Mouse (Mus musculus): ENCODE measurements at regions not wholly inside any gene's neighbourhood (a gene's known extent, or its start where the extent isn't known, plus 50 kb on each side); places are given as distances from the start of the nearest gene placed in this dataset.

DNA sequence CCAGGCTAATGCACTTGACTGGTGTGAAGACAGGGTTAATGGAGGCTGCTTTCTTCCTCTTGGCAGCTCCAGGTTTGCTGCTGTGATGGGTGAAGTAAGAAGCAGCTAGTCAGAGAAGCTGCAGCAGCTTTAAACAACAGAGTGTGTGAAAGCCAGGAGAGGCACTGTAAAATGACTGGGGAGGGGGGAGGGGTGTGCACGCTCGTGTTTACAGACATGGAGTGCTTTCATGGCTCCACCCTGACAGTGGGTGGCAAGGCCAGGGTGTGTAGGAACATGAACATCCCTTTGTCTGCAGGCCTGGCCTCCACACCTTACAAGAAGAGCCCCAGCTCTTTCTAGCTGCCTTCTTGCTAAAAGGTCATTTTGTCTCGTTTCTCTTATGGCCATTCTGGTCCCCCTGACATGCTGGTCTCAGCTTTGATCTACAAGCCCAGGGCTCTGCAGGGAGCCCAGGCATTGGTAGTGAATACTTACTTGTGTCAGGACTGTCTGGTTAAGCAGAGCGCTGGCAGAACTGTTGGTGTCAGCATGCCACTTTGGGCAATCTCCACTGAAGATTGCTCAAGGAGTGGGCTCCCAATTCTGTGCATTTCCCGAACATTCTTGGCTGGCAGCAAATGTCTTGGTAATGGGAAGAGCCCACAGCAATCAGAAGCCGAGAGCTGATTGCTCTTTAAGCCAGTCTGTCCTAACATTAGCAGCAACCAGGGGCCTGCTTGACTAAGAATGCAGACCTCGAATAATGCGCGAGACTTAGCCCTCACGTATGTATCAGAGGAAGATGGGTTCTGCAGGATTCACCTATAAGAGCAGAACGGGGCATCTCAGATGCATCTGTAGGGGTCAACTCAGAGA lies 260.5 kb upstream of the Cnr1 start:
- WGBS = 60% methylated on average over 11 of the region's 11 CpGs
- DNase-seq (ENCODE audit: low spot score, missing footprints) = peak; percentile 85
- H3K9ac ChIP-seq (ENCODE audit: low read length) = peak overlapping the region; percentile 24
- H3K4me3 ChIP-seq (ENCODE audit: low read depth, low read length) = no peak overlapping the region
- ATAC-seq (ENCODE audit: low FRiP score) = no peak
- no peak overlapping the region for H3K4me2 ChIP-seq
- H3K9me3 ChIP-seq (ENCODE audit: control insufficient read depth, low read length) = no peaks in the 10 kb centered on the region
- no peaks in the 10 kb centered on the region for H3K27me3 ChIP-seq (ENCODE audit: control insufficient read depth, insufficient read depth, low read length)
- peaks cover 8% of the 10 kb centered on the region; the same call in 1 of the 2 replicates for H3K4me1 ChIP-seq (ENCODE audit: control insufficient read depth, insufficient read depth, low read length)
- H3K27ac ChIP-seq (ENCODE audit: low read depth, low read length) = no peak overlapping the region
- H3K36me3 ChIP-seq (ENCODE audit: control insufficient read depth, insufficient read depth, low read length) = no peaks in the 10 kb centered on the region

DNA sequence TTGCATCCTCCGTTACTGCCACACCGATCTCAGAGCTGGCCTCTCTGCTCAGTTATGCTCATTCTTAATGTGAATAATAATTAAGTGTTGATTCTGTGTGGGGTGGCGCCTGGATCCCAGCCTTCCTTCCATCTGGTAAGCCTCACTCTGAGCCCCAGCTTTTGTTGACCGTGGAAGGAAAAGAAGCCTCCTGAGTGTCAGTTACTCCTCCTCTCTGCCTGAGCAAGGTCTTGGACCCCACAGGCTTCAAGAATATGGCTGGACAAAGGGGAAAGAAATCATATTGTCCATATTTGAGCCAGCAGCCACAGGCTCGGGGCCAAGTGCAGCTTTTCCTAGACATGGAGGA lies 259.9 kb upstream of the Cnr1 start:
- no peak overlapping the region for H3K4me2 ChIP-seq
- WGBS = 82% methylated on average over 5 of the region's 5 CpGs
- ATAC-seq (ENCODE audit: low FRiP score) (no peak), DNase-seq (ENCODE audit: low spot score, missing footprints) (no peak)
- no peaks in the 10 kb centered on the region for H3K9me3 ChIP-seq (ENCODE audit: control insufficient read depth, low read length)
- peaks cover 8% of the 10 kb centered on the region; the same call in 1 of the 2 replicates for H3K4me1 ChIP-seq (ENCODE audit: control insufficient read depth, insufficient read depth, low read length)
- H3K36me3 ChIP-seq (ENCODE audit: control insufficient read depth, insufficient read depth, low read length) = no peaks in the 10 kb centered on the region
- H3K9ac ChIP-seq (ENCODE audit: low read length) = no peak overlapping the region
- H3K27me3 ChIP-seq (ENCODE audit: control insufficient read depth, insufficient read depth, low read length) = no peaks in the 10 kb centered on the region
- no peak overlapping the region for H3K4me3 ChIP-seq (ENCODE audit: low read depth, low read length)
- H3K27ac ChIP-seq (ENCODE audit: low read depth, low read length) = no peak overlapping the region

DNA sequence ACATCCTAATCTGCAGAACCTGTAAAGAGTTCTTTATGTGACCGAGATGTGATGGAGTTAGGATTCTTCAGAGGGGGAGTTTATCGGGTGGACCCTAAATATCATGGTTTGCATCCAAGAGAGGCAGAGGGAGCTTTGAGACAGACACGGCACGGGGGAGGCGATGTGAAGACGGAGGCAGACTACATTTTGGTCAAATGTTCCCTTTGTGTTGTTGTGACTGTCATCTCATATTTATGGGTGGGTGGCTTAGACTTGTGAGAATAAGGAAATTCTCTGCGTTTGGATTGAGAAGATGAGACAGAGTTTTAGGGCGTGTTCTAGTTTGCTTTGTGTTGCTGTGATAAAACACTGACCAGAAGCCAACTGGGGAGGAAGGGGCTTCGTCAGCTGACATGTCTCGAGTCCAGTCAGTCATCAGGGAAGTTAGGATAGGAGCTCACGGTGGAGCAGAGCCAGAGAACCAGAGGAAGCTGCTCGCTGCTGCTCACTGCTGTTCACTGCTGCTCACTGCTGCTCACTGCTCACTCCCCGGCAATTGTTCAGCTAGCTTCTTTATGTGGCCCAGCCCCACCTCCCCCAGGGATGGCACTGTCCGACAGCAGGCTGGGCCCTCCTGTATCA lies 259.0 kb upstream of the Cnr1 start:
- Histone ChIP-seq H3K9me3 (ENCODE audit: control insufficient read depth, low read length) (no peaks in the 10 kb centered on the region), H3K9ac (ENCODE audit: low read length) (no peak overlapping the region), H3K4me1 (ENCODE audit: control insufficient read depth, insufficient read depth, low read length) (peaks cover 8% of the 10 kb centered on the region; the same call in 1 of the 2 replicates), H3K27me3 (ENCODE audit: control insufficient read depth, insufficient read depth, low read length) (no peaks in the 10 kb centered on the region), H3K36me3 (ENCODE audit: control insufficient read depth, insufficient read depth, low read length) (no peaks in the 10 kb centered on the region), H3K27ac (ENCODE audit: low read depth, low read length) (no peak overlapping the region), H3K4me3 (ENCODE audit: low read depth, low read length) (no peak overlapping the region), H3K4me2 (no peak overlapping the region)
- 72% methylated on average over 14 of the region's 14 CpGs for WGBS
- ATAC-seq (ENCODE audit: low FRiP score) = peak; percentile 33; the same call in 1 of the 2 replicates
- DNase-seq (ENCODE audit: low spot score, missing footprints) = peak; percentile 35

DNA sequence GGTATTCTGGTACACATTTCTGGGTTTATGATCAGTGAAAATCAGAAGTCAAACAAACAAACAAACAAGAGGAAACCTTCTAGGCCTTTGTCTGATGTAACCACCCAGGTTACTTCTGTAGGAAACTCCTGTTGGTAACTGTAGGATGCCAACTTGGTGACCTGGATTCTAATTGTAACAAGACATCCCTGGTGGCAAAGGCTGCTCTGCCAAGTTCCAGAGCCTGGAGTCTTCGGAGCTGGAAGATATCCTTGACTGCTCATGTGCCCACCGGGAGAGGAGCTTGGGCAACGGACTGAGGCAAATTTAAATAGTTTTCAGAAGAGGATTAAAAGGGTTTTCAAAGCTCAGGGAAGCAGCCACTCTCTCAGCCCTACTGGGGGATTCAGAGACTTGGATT lies 256.0 kb upstream of the Cnr1 start:
- no peak for ATAC-seq (ENCODE audit: low FRiP score)
- Histone ChIP-seq H3K4me3 (ENCODE audit: low read depth, low read length) (no peak overlapping the region), H3K4me2 (no peak overlapping the region), H3K9ac (ENCODE audit: low read length) (no peak overlapping the region), H3K4me1 (ENCODE audit: control insufficient read depth, insufficient read depth, low read length) (peaks cover 8% of the 10 kb centered on the region; the same call in 1 of the 2 replicates), H3K9me3 (ENCODE audit: control insufficient read depth, low read length) (no peaks in the 10 kb centered on the region; the same call in 1 of the 2 replicates), H3K27ac (ENCODE audit: low read depth, low read length) (no peak overlapping the region), H3K36me3 (ENCODE audit: control insufficient read depth, insufficient read depth, low read length) (no peaks in the 10 kb centered on the region), H3K27me3 (ENCODE audit: control insufficient read depth, insufficient read depth, low read length) (no peaks in the 10 kb centered on the region)
- 18% methylated on average over 3 of the region's 3 CpGs for WGBS
- DNase-seq (ENCODE audit: low spot score, missing footprints) = peak; percentile 67

DNA sequence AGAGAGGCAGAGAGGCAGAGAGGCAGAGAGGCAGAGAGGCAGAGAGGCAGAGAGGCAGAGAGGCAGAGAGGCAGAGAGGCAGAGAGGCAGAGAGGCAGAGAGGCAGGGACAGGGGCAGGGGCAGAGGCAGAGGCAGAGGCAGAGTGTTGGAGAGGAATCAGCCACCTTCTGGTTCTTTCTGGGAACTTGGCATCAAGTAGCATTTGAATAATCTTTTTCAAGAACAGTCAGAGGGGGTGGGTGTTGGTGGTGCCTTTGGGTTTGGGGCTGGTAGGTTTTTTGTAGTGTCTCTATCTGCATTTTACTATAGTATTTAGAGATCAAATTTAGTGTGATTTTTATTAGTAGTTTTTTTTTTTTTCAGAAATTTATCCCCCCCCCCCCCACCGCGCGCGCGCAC lies 249.3 kb upstream of the Cnr1 start:
- ATAC-seq (ENCODE audit: low FRiP score) = no peak
- Histone ChIP-seq H3K9me3 (ENCODE audit: control insufficient read depth, low read length) (no peaks in the 10 kb centered on the region; the same call in 1 of the 2 replicates), H3K4me1 (ENCODE audit: control insufficient read depth, insufficient read depth, low read length) (no peaks in the 10 kb centered on the region), H3K36me3 (ENCODE audit: control insufficient read depth, insufficient read depth, low read length) (no peaks in the 10 kb centered on the region), H3K27me3 (ENCODE audit: control insufficient read depth, insufficient read depth, low read length) (no peaks in the 10 kb centered on the region), H3K27ac (ENCODE audit: low read depth, low read length) (no peak overlapping the region), H3K4me2 (no peak overlapping the region), H3K9ac (ENCODE audit: low read length) (no peak overlapping the region), H3K4me3 (ENCODE audit: low read depth, low read length) (no peak overlapping the region)
- DNase-seq (ENCODE audit: low spot score, missing footprints) = no peak
- no CpG with 5 or more reads among the region's 5 CpGs for WGBS

DNA sequence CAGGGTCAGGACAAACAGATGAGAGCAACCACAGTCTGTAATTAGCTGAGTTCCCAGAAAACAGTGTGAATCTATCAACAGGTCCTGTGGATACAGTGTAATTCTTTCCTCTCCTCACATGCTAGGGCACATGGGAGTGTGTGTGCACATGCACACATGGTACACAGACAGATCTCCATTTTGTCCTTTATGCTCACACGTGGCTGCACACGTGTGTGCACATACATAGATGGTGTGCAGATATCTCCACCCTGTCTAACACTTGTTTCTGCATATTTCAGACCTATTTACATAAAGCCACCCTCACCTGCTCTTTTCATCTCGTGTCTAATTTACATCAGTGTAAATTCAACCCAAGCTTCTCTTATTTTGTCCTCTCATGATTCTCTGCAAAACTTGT lies 245.0 kb upstream of the Cnr1 start:
- 81% methylated on average over 3 of the region's 3 CpGs for WGBS
- Histone ChIP-seq H3K27ac (ENCODE audit: low read depth, low read length) (no peak overlapping the region), H3K9ac (ENCODE audit: low read length) (no peak overlapping the region), H3K4me2 (no peak overlapping the region), H3K36me3 (ENCODE audit: control insufficient read depth, insufficient read depth, low read length) (no peaks in the 10 kb centered on the region), H3K27me3 (ENCODE audit: control insufficient read depth, insufficient read depth, low read length) (no peaks in the 10 kb centered on the region), H3K4me3 (ENCODE audit: low read depth, low read length) (no peak overlapping the region), H3K9me3 (ENCODE audit: control insufficient read depth, low read length) (no peaks in the 10 kb centered on the region), H3K4me1 (ENCODE audit: control insufficient read depth, insufficient read depth, low read length) (no peaks in the 10 kb centered on the region)
- no peak for ATAC-seq (ENCODE audit: low FRiP score)
- no peak for DNase-seq (ENCODE audit: low spot score, missing footprints)

DNA sequence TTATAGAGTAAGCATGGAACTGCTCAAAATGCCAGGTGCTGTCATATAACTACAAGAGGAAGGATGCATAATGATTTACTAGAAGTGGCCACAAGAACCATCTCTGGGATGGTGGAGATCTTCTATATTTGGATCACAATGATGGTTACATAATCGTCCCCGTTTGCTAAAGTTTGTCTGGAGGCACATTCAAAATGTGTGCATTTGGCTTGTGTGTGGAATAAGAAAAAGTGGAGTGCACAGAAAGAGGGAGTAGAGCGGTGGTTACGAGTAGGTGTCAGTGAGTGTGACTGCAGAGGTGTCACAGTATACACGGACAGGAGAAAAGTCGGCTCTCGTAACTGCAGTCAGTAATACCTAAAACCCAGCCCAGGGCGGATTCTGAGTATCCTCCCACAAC lies 238.3 kb upstream of the Cnr1 start:
- Histone ChIP-seq H3K4me3 (ENCODE audit: low read depth, low read length) (no peak overlapping the region), H3K4me1 (ENCODE audit: control insufficient read depth, insufficient read depth, low read length) (no peaks in the 10 kb centered on the region), H3K9ac (ENCODE audit: low read length) (no peak overlapping the region), H3K27ac (ENCODE audit: low read depth, low read length) (no peak overlapping the region), H3K9me3 (ENCODE audit: control insufficient read depth, low read length) (no peaks in the 10 kb centered on the region), H3K27me3 (ENCODE audit: control insufficient read depth, insufficient read depth, low read length) (no peaks in the 10 kb centered on the region), H3K36me3 (ENCODE audit: control insufficient read depth, insufficient read depth, low read length) (no peaks in the 10 kb centered on the region), H3K4me2 (no peak overlapping the region)
- WGBS = 92% methylated on average over 8 of the region's 8 CpGs
- DNase-seq (ENCODE audit: low spot score, missing footprints) (no peak), ATAC-seq (ENCODE audit: low FRiP score) (no peak)

DNA sequence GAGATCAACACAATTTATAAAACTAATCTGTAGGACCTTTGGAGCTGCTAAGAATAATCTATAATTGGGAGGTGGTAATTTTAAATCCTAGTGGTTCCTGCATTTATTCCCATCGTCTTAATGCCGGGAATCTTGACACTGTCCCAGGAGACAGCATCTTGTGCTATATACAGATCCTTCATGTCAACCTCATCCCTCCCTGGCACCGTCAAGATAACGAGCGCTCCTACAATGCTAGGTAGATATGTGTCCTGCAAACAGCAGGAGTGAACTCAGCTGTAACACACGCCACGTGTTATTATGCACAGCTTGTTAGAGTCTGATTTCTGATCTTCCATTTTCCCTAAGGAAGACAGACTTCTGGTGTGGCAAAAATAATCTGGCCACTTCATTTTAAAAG lies 237.0 kb upstream of the Cnr1 start:
- Histone ChIP-seq H3K9ac (ENCODE audit: low read length) (no peak overlapping the region), H3K27ac (ENCODE audit: low read depth, low read length) (no peak overlapping the region), H3K4me2 (no peak overlapping the region), H3K4me1 (ENCODE audit: control insufficient read depth, insufficient read depth, low read length) (no peaks in the 10 kb centered on the region), H3K9me3 (ENCODE audit: control insufficient read depth, low read length) (no peaks in the 10 kb centered on the region), H3K27me3 (ENCODE audit: control insufficient read depth, insufficient read depth, low read length) (no peaks in the 10 kb centered on the region), H3K4me3 (ENCODE audit: low read depth, low read length) (no peak overlapping the region), H3K36me3 (ENCODE audit: control insufficient read depth, insufficient read depth, low read length) (no peaks in the 10 kb centered on the region)
- 79% methylated on average over 7 of the region's 7 CpGs for WGBS
- ATAC-seq (ENCODE audit: low FRiP score) (no peak), DNase-seq (ENCODE audit: low spot score, missing footprints) (no peak)

DNA sequence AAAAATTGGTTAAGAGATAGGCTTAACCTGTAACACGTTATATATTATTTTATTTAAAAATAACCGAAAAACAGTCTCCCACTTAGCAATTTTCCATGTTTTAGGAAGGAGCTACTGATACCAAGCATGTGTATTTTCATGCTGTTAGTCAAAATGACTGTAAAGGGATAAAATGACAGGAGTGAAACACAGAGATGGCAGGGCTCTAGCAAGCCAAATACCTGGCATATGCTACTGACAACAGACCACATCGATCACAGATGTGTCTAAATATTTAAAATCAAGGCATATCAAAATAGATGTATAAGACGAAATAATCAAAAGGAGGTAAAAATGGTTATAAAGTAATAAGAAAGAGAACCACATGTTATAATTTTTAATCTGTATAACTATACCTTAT lies 231.0 kb upstream of the Cnr1 start:
- no peaks in the 10 kb centered on the region for H3K4me1 ChIP-seq (ENCODE audit: control insufficient read depth, insufficient read depth, low read length)
- H3K27ac ChIP-seq (ENCODE audit: low read depth, low read length) = no peak overlapping the region
- no peak overlapping the region for H3K9ac ChIP-seq (ENCODE audit: low read length)
- no peaks in the 10 kb centered on the region for H3K27me3 ChIP-seq (ENCODE audit: control insufficient read depth, insufficient read depth, low read length)
- H3K4me2 ChIP-seq = no peak overlapping the region
- H3K4me3 ChIP-seq (ENCODE audit: low read depth, low read length) = no peak overlapping the region
- ATAC-seq (ENCODE audit: low FRiP score) (no peak), DNase-seq (ENCODE audit: low spot score, missing footprints) (no peak)
- no peaks in the 10 kb centered on the region for H3K36me3 ChIP-seq (ENCODE audit: control insufficient read depth, insufficient read depth, low read length)
- WGBS = 87% methylated on average over 4 of the region's 4 CpGs
- H3K9me3 ChIP-seq (ENCODE audit: control insufficient read depth, low read length) = no peaks in the 10 kb centered on the region

Measured in midbrain, embryonic 11.5 days (tissue).